Mouse (Mus musculus): ENCODE data around the gene Nob1. TPM values are rescaled to one million over a fixed set of nuclear protein-coding genes. Genes with fewer than 3 reads are reported as not detected.

Nob1 gene
- polyA plus RNA-seq, 1 experiment = not detected

DNA sequence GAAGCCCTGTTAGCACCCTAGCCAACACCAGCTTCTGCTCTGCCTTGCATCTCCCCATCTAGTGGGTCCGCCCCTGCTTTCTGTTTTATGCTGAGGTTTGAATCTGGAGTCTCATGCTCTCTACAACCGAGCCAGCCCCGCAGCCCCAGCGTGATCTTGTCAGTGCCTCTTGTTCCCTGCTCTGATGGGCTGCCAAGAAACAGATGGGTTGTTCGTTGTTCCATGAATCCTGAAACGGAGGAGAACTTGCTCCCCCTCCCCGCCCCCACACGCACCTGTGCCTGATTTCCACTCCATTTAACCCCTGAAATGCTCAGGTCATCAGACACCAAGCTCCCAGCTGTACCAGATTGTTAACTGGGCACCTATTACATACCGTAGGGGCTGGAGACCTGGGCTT, 25.4 kb downstream of the Nob1 start:
- Histone ChIP-seq H3K4me1 (ENCODE audit: control insufficient read depth, insufficient read depth, low read length) (peaks cover 11% of the 10 kb centered on the region), H3K27ac (ENCODE audit: insufficient read depth, low read depth, low read length) (no peak overlapping the region), H3K4me3 (ENCODE audit: insufficient read depth, low read depth, low read length) (no peak overlapping the region)
- WGBS = 31% methylated on average over 9 of the region's 9 CpGs
- TF ChIP-seq CTCF (IDR thresholded peaks at IDR 0.05; ENCODE audit: insufficient read depth, low read depth, low read length) (no peak), POLR2A (IDR thresholded peaks at IDR 0.05; ENCODE audit: insufficient read depth, low read depth, low read length) (no peak)

DNA sequence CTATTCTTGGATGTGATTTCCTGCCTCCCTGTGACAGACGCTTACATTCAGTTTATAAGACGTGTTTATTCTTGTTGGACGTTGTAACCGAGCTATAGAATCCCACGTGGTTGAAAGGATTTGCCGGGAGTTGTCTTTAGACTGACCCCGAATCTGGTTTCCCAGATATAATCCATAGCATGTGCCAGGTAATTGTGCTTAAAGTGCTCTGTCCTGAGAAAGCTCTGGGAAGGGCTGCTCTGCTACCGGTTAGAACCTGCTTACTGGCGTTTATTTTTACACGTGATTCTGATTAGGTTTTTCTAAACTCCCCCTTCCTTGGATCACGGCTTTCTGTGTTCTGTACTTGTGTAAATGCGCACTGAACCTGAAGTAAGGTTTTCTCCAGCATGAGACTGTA, 27.2 kb downstream of the Nob1 start:
- WGBS = 64% methylated on average over 12 of the region's 12 CpGs

DNA sequence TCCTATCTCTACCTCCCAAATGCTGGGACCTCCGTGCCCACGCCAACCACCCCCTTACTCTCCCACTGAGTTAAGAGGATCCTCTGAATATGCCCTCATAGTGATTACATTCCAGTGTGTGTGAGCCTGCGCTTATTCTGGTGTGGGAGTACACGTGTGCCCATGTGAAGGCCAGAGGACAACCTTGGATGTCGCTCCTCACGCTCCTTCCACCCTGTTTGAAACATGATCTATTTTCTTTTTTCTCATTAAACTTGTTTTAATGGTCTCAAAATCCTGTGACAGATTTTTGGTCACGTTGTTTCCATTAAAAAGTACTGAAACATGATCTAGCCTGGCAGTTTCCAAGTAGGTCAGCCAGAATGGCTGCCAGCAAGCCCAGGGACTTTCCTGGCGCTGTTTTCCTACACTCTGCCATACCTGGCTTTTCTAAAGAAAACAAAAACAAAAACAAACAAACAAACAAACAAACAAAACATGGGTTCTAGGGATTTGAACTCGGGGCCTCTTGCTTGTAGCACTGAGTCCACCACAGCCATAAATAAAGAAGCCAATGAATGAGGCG, 28.7 kb downstream of the Nob1 start:
- 86% methylated on average over 10 of the region's 10 CpGs for WGBS

More for the DNA sequence above, 27.2 kb downstream of the Nob1 start:
- Histone ChIP-seq H3K4me1 (ENCODE audit: control insufficient read depth, insufficient read depth, low read length) (peaks cover 4% of the 10 kb centered on the region), H3K4me3 (ENCODE audit: insufficient read depth, low read depth, low read length) (no peak overlapping the region), H3K27ac (ENCODE audit: insufficient read depth, low read depth, low read length) (no peak overlapping the region)
- TF ChIP-seq CTCF (IDR thresholded peaks at IDR 0.05; ENCODE audit: insufficient read depth, low read depth, low read length) = no peak
- TF ChIP-seq POLR2A (IDR thresholded peaks at IDR 0.05; ENCODE audit: insufficient read depth, low read depth, low read length) = no peak

DNA sequence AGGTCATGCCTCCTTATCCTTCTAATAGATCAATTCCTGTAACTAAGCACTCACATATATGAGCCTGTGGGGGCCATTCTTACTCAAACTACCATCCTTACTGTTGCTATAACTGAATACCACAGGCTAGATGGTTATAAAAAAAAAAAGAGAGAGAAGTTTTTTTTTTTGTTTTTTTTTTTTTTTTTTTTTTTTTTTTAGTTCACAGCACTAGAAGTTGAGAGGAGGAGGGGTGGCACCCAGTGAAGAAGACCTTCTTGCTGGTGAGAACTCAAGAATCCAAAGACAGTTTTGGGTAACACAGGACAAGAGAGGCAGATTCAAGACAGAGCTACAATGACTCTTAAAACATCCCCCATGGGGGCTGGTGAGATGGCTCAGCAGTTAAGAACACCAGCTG, 29.5 kb downstream of the Nob1 start:
- Histone ChIP-seq H3K4me1 (ENCODE audit: control insufficient read depth, insufficient read depth, low read length) (0 out of 2 replicates have a peak, but pooled peaks cover 3% of the 10 kb centered on the region), H3K4me3 (ENCODE audit: insufficient read depth, low read depth, low read length) (no peak overlapping the region), H3K27ac (ENCODE audit: insufficient read depth, low read depth, low read length) (no peak overlapping the region)
- TF ChIP-seq CTCF (IDR thresholded peaks at IDR 0.05; ENCODE audit: insufficient read depth, low read depth, low read length) (no peak), POLR2A (IDR thresholded peaks at IDR 0.05; ENCODE audit: insufficient read depth, low read depth, low read length) (no peak)

More for the DNA sequence above, 28.7 kb downstream of the Nob1 start:
- no peak overlapping the region for H3K4me3 ChIP-seq (ENCODE audit: insufficient read depth, low read depth, low read length)
- H3K27ac ChIP-seq (ENCODE audit: insufficient read depth, low read depth, low read length) = no peak overlapping the region
- H3K4me1 ChIP-seq (ENCODE audit: control insufficient read depth, insufficient read depth, low read length) = 0 out of 2 replicates have a peak, but pooled peaks cover 3% of the 10 kb centered on the region
- TF ChIP-seq CTCF (IDR thresholded peaks at IDR 0.05; ENCODE audit: insufficient read depth, low read depth, low read length) (no peak), POLR2A (IDR thresholded peaks at IDR 0.05; ENCODE audit: insufficient read depth, low read depth, low read length) (no peak)

DNA sequence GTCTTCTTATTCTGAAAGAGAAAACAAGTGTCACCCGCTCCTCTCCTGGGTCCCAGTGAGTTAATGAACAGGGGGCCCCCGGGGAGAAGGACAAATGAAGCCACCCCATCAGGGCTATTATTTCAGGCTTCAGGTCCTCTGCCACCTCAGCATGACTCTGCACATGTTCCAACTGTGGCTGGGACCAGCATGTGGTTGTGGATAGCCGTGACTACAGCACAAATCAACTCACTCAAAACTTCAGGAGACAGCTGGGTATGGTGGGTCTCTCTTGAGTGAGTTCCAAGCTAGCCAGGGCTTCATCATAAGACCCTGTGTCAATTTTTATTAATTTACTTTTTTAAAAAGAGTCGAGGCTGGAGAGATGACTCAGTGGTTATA, 33.7 kb downstream of the Nob1 start:
- Histone ChIP-seq H3K27ac (ENCODE audit: insufficient read depth, low read depth, low read length) (no peak overlapping the region), H3K4me1 (ENCODE audit: control insufficient read depth, insufficient read depth, low read length) (peaks cover 4% of the 10 kb centered on the region; the same call in 1 of the 2 replicates), H3K4me3 (ENCODE audit: insufficient read depth, low read depth, low read length) (no peak overlapping the region)
- TF ChIP-seq CTCF (IDR thresholded peaks at IDR 0.05; ENCODE audit: insufficient read depth, low read depth, low read length) = no peak
- no peak for TF ChIP-seq POLR2A (IDR thresholded peaks at IDR 0.05; ENCODE audit: insufficient read depth, low read depth, low read length)
- 75% methylated on average over 4 of the region's 4 CpGs for WGBS

DNA sequence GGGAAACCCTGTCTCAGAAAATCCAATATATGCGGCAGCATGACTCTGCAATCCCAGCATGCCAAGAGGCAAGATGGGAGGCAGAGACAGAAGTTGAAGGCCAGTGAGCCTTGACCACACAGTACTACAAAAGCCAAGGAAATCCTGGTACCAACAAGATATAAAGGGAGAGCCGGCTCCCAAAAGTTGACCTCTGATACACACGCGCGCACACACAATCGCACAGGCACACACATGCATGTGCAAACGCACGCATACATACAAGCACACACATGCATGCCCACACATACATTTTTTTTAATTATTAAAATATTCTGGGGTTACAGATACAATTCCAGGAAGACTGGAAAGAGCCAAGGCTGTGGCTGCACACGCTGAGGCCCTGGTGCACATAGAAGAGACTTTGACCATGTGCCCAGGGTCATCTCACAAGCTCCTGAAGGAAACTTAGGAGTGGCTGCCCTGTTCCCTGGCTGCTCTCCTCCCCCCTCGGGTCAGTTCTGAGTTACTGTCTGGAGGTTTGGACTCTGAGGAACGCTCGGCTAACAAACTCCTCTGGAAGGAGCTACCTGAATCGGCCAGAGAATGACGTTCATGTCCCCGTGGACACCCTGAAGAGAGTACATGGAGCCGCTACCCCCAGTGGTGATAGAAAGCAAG, 34.2 kb downstream of the Nob1 start:
- WGBS = 92% methylated on average over 16 of the region's 16 CpGs

DNA sequence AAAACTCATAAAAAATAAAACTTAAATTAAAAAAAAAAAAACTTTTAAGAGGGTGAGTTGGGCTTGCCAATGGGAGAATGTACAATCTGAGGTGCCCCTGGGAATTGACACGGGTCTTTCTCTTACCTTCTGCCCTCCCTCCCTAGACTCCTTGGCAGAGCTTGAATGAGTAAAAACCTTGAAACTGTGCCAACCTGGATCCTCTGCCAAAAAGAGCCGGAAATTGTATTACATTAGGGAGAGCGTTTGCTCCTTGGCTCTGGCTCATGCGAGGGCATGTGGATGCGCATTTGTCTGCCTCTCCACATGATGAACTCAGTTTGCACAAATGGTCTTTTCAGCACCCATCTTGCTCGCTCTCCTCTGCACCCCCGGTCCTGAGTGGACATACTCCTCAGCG, 35.3 kb downstream of the Nob1 start:
- no peak overlapping the region for H3K4me3 ChIP-seq (ENCODE audit: insufficient read depth, low read depth, low read length)
- no peak overlapping the region for H3K27ac ChIP-seq (ENCODE audit: insufficient read depth, low read depth, low read length)
- TF ChIP-seq POLR2A (IDR thresholded peaks at IDR 0.05; ENCODE audit: insufficient read depth, low read depth, low read length) = no peak
- TF ChIP-seq CTCF (IDR thresholded peaks at IDR 0.05; ENCODE audit: insufficient read depth, low read depth, low read length) = no peak
- peaks cover 4% of the 10 kb centered on the region; the same call in 1 of the 2 replicates for H3K4me1 ChIP-seq (ENCODE audit: control insufficient read depth, insufficient read depth, low read length)
- 25% methylated on average over 8 of the region's 8 CpGs for WGBS

More for the DNA sequence above, 34.2 kb downstream of the Nob1 start:
- no peak overlapping the region for H3K27ac ChIP-seq (ENCODE audit: insufficient read depth, low read depth, low read length)
- TF ChIP-seq CTCF (IDR thresholded peaks at IDR 0.05; ENCODE audit: insufficient read depth, low read depth, low read length) = no peak
- no peak for TF ChIP-seq POLR2A (IDR thresholded peaks at IDR 0.05; ENCODE audit: insufficient read depth, low read depth, low read length)
- peaks cover 4% of the 10 kb centered on the region; the same call in 1 of the 2 replicates for H3K4me1 ChIP-seq (ENCODE audit: control insufficient read depth, insufficient read depth, low read length)
- no peak overlapping the region for H3K4me3 ChIP-seq (ENCODE audit: insufficient read depth, low read depth, low read length)

DNA sequence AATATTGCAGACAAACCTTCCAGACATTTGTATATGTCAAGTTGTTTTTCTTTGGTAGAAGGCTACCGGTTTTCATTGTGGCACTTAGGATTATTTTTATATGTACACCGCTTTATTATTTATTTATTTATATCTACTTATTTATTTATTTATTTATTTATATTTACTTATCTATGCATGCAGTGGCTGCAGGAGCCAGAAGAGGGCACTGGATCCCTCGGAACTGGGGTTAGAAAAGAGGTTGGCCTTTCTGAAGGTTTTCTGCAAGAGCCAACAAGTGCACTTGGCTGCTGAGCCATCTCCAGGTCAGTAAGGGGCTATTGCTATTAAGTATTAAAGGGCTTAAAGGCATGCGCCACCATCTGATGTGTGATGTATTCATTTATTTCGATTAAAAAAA, 37.0 kb downstream of the Nob1 start:
- TF ChIP-seq POLR2A (IDR thresholded peaks at IDR 0.05; ENCODE audit: insufficient read depth, low read depth, low read length) (no peak), CTCF (IDR thresholded peaks at IDR 0.05; ENCODE audit: insufficient read depth, low read depth, low read length) (no peak)
- H3K4me3 ChIP-seq (ENCODE audit: insufficient read depth, low read depth, low read length) = no peak overlapping the region
- 54% methylated on average over 5 of the region's 5 CpGs for WGBS
- H3K4me1 ChIP-seq (ENCODE audit: control insufficient read depth, insufficient read depth, low read length) = peaks cover 4% of the 10 kb centered on the region; the same call in 1 of the 2 replicates
- H3K27ac ChIP-seq (ENCODE audit: insufficient read depth, low read depth, low read length) = no peak overlapping the region

DNA sequence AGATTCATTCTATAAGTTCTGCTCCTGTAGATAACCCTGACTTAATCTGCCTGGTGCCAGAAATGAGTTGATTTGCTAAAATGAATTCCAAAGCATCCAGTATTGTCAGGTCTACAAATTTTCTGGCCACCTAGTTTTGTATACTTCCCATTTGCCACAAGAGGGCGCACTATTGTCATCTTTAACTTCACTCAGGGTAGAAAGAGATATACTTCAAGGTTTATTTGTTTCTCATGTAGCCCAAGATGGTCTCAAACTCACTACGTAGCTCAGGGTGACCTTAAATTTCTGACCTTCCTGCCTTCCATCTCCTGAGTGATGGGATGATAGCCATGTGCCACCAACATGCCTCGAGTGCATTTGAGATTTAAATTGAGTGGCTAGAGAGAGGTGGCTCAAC, 38.2 kb downstream of the Nob1 start:
- TF ChIP-seq CTCF (IDR thresholded peaks at IDR 0.05; ENCODE audit: insufficient read depth, low read depth, low read length) (no peak), POLR2A (IDR thresholded peaks at IDR 0.05; ENCODE audit: insufficient read depth, low read depth, low read length) (no peak)
- Histone ChIP-seq H3K4me1 (ENCODE audit: control insufficient read depth, insufficient read depth, low read length) (peaks cover 4% of the 10 kb centered on the region; the same call in 1 of the 2 replicates), H3K27ac (ENCODE audit: insufficient read depth, low read depth, low read length) (no peak overlapping the region), H3K4me3 (ENCODE audit: insufficient read depth, low read depth, low read length) (no peak overlapping the region)
- 22% methylated on average over 3 of the region's 3 CpGs for WGBS

All from olfactory bulb, adult 2 months (tissue).